Comparison of ENCODE assay signal across 17 mouse cellular contexts in genomic region chr9:65728588-65728987, GRCm38 (mm10).
"Had no signal": no experiment of that assay in that cellular context is flagged by ENCODE, and none has a peak within 500 bp of the region (broad histone marks: within the 10 kb centered on the region; RNA-seq: fewer than 3 reads in every experiment).

No protein-coding gene starts in this region.

- DNase-seq: cerebellum, adult 2 months; cerebellum, adult 8-10 months; cerebellum, adult 9-10 months; cerebellum, adult 9-11 months; cerebellum, postnatal 10 days; cerebellum, postnatal 14 days; cerebellum, postnatal 25 days; cerebellum, postnatal 36 days; embryo, embryonic 11 days; forebrain, postnatal 0 days; gastrocnemius, adult 2 months; gastrocnemius, postnatal 10 days; gastrocnemius, postnatal 14 days; gastrocnemius, postnatal 25 days; gastrocnemius, postnatal 36 days; heart, adult 18-20 months; heart, adult 2 months had no signal
